Mouse (Mus musculus) lung, postnatal 14 days (tissue): ENCODE measurements around the gene Sypl.
A peak's percentile ranks its signal among the peaks of the same experiment; 100 is the strongest.
"Not testable (repeated sequence)": the region's sequence is repeated elsewhere in the genome, so short reads cannot be mapped to it uniquely, and the experiment has no call there.

Experiments
- DNase-seq: peaks from one replicate; pipeline ENCODE4 v3.0.0; 2021

Gene Sypl

DNA sequence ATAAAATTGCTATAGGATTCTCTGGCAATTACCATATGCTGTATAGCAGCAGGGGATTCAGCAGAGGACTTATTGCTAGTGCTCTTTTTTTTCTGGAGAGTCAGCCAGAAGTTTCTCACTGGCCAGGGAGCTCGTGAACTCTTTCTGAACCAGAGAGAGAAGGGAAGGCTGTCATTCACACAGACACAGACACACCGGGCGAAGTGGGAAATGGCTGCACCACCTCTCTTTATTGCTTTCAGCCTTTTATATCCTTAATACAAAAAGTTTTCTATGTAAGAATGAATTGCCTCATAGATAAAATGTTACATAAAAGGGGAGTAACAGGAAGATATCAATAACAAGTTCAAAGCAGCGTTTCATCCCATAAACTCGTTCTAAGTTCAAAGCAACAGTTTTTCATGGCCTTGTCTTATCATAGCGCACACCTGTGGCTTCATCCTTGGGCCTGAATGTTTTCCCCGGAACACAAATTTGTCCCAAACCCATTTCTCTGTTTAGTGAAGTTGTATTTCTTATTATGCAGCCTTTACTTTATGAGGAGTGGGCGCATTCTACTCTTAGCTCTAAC lies 8.7 kb upstream of the Sypl start:
- DNase-seq: no peak

DNA sequence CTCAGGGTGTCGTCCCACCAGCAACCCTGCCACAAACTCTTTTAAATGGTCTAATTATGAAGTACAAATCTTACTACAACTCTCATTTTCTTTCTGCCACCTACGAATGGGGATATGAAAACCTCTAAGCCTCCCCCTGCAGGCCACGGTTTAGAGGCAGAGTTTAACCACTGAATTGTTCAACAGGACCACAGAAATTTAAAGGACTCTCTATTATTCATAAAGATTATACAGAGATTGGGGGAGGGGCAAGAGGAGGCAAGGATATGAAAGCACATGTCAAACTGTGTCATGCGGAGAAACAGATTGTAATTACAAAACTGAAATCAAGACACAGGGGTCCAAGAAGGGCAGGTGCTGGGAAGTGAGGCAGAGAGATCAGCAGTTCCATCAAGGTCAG lies 7.3 kb upstream of the Sypl start:
- DNase-seq: no peak

GRCm38 (mm10) chr12:32952416-32952815 lies 1.3 kb upstream of the Sypl start:
- DNase-seq: peak; percentile 55

DNA sequence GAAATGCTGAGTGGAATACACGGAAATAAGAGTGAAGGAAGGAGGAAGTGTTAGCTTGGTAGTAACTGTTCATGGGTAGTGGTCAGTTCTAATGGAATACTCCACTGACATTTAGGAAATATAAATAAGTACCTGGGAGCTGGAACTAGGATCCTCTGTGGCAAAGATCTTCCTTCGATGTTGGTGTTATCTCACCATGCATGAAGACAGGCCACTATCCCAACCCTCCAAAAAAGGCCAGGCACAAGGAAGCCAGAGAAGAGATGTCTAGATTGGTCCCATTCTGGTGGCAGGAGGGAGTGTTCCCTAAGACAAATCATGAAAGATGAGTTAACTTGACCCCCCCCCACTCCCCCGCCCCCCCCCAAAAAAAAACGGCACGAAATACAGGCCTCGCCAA lies 625 bp upstream of the Sypl start:
- DNase-seq: no peak

DNA sequence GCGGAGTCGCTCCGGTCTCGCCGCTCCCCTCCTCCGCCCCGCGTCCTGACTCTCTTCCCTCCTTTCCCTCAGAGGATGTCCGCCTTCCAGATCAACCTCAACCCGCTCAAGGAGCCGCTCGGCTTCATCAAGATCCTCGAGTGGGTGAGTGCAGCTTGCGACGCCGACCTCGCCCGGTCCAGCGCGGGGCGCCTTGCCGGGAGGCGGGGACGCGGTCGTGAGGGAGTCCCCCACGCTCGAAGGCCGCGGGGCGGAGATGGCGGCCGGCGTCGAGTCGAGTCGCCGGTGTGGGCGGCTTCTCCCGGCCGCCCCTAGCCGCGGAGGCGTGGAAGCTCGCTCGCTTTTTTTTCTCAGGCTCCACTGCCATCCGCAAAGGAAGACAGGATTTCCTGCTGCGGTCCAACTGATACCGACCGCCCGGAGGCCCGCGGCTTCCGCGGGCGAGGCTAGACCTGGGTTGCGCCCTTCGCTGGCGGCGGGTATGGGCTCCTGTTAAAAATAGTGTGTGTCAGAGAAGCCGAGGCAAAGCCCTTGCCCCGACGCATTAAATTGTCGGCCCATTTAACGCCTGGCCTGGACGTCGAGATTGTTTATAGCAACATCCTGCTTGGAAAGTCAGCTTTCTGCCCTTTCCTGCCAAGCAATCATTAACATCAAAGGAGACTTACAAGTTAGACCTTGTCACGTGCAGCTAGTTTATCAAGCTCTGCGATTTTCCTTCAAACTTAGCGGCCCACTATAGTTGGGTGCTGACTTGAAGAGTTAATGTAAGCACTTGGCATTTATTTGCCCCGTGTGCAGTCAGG lies 728 bp downstream of the Sypl start:
- DNase-seq: peak; percentile 74

- no peak for DNase-seq
Measured at GRCm38 (mm10) chr12:32955037-32955436, 1.3 kb downstream of the Sypl start.

DNA sequence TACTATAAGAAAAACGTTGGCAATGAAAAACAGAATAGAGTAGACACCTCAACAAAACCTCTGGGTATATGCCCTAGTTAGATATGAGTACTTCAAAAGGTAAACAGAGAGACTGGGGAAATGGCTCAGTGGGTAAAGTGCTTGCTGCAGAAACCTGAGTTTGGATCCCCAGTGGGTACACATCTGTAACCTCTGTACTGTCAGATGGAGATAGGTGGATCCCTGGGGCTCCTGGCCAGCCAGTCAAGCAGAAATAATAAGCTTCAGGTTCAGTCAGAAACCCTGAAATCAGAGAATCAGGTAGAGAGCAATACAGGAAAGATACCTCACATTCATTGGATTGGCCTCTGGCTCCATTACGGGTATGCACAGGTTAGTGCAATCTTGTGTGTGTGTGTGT lies 3.5 kb downstream of the Sypl start:
- no peak for DNase-seq

GRCm38 (mm10) chr12:32962132-32962531 lies 8.4 kb downstream of the Sypl start:
- no peak for DNase-seq

DNA sequence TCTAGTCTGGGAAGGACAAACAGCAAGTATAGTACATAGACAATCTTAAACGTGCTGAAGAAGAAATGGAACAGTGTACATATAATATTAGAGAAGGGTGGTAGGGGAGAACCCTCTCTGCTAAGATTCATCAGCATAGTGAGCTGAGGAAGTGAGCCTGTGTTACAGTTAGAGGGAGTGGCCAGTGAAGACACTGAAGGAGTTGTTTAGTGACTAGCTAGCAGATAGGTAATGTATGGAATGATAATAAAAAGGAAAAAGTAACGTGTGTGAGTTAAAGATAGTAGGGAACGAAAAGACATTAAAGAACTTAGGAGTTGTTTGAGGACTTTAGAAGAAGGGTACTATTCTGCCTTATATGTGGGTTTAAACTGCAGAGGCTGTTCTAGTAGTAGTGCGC lies 10.2 kb downstream of the Sypl start:
- DNase-seq: no peak

DNA sequence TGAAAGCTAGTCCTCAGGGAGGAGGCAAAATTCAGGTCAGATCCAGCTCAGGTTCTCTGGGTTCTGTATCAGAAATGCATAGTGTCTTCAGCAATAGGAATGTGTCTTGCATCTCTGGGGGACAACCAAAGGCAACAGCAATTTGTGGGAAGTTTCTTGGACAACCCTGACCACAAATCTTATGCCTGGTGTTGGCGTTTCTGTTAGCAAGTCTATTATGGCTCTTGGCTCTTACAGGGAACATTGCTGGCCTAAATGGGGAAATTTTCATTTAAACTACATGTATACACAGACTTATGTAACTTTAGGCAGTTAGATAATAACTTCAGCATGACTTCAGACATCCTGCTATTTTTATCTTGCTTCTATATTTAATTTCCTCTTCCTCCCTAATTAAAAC lies 18.6 kb downstream of the Sypl start:
- no peak for DNase-seq

DNA sequence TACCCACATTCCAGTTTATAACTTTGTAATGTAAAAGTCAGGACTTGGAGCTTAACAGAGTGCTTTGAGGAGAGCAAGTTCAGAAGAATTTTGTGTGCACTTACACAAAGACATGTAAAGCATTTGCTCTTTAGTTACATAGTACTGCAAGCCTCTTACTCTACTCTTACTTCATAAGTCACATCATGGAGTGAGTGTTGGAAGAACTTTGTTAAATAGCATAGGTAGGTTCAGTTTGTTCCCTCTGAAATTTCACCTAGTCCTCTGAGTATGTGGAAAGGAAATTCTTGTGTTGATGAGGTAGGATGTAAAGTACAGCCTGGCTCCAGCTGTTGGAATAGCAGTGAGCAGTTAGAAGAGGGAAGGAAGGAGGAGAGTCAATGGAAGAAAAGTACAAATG lies 21.2 kb downstream of the Sypl start:
- DNase-seq: no peak

DNA sequence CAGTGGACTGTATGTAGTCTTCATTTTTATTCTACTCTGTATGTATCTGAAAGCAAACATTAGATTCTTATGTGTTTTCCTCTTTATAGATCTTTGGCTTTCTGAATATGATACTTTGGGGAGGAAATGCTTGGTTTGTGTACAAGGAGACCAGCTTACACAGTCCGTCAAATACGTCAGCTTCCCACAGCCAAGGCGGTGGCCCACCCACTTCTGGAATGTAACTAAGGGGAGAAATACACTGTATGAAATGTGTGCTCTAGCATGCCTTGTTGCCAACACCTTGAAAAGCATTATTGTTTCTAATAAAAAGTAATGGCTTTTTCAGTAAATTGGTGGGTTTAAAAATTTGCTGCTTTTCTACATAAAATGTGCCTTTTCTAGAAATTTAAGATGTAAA lies 21.8 kb downstream of the Sypl start:
- no peak for DNase-seq

GRCm38 (mm10) chr12:32982631-32983030 lies 28.9 kb downstream of the Sypl start:
- DNase-seq: no peak

DNA sequence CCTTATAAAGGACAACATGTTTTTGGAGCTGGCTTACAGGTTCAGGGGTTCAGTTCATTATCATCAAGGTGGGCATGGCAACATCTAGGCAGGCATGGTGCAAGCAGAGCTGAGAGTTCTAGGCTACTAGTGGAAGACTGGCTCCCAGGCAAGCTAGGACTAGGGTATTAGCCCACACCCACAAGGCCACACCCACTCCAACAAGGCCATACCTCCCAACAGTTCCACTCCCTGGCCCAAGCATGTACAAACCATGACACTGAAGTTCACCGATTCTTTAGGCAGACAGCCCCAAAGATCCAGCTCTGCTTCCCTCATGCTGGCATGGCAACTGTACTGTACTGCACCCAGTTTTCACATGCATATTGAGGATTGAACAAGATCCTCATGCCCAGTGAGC lies 29.4 kb downstream of the Sypl start:
- DNase-seq: no peak

DNA sequence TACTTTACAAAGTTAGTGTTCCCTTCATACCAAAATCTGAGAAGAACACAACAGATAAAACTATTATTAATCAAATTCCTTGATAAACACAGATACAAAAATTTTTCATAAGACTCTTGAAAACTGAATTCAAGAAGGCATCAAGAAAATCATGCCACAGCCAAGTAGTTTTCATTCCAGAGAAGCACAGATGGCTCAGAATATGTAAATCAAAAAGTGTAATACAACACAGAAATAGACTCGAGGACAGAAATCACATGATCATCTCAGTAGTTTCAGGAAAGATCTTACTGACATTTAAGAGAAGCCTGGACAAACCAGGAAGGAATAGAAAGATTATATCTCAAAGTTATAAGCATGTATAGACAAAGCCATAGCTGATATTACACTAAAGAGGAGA lies 32.6 kb downstream of the Sypl start:
- no peak for DNase-seq

GRCm38 (mm10) chr12:32989731-32990130 lies 36.0 kb downstream of the Sypl start:
- DNase-seq: peak; percentile 26

GRCm38 (mm10) chr12:32994081-32994480 lies 40.4 kb downstream of the Sypl start:
- no peak for DNase-seq

DNA sequence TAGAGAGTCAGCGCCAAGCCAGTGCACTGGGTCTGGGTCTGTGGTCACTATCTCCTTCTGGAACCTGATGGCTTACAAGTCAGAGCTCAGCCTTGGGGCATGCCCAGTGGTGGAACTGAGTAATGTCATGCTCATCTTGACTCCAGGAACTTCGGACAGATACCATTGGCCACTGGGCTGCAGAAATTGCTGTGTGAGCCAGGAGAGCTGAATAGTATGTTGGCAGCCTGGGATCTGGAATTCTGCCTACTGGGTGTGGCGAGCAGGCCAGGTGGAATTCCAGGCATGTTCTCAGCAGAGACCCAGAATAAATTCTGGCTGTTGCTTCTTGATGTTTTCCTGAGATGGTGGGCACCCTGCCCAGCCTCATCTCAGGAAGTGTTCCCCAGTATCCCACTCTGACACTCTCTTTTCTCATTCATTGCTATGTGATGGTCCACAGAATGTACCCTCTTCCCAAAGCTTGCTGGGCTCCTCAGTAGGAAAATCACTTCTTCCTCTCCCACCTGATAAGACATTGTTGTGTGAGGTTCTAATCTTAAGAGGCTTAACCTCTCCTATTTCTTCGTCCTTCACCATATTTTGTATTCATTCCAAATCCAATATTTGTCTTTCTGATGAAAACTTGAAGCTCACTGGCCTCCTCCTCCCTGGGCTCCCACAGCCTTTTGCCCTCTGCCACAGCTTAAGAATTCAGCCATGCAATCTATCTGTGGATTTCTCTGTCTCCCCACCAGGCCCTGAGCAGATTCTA lies 41.6 kb downstream of the Sypl start:
- DNase-seq: peak; percentile 65

DNA sequence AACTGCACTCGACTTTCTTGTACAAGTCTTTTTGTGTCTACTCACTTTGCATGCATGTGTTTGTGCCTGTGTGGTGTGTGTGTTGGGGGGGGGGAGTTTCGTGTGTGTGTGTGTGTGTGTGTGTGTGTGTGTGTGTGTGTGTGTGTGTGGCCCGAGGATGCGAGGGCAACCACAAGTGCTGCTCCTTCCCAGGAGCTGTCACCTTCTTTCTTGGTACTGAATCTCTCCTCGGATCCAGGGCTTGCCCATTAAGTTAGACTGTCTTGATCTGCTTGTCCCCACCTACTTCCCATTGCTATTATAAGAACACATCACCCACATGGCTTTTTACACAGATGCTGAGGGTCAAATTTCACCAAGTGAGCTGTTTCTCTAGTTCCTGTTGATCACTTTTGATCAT lies 45.1 kb downstream of the Sypl start:
- no peak for DNase-seq

- not testable (repeated sequence) for DNase-seq
Measured at GRCm38 (mm10) chr12:32999778-33000177, 46.1 kb downstream of the Sypl start.

- no peak for DNase-seq
Measured at GRCm38 (mm10) chr12:33000402-33000801, 46.7 kb downstream of the Sypl start.

- DNase-seq: no peak
Measured at GRCm38 (mm10) chr12:33003339-33003965, 49.8 kb downstream of the Sypl start.

- no peak for DNase-seq
Measured at GRCm38 (mm10) chr12:33005858-33006257, 52.2 kb downstream of the Sypl start.

DNA sequence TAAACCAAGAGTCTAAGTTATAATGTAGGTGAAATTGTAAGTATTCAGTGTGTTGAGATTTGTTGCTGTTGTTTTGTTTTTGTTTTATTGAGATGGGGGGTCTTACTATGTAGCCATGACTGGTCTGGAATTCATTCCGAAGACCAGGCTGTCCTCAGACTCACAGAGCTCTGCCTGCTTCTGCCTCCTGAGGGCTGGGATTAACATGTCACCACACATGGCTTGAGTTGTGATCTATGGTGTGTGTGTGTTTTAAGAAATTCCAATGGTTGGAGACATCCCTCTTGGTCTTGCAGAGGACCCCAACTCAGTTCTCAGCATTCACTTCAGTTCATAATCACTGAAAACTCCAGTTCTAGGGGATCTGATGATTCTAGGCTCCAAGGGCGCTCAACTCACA lies 53.5 kb downstream of the Sypl start:
- no peak for DNase-seq
